ENCODE assay signal across 9 mouse cellular contexts in the genomic region with DNA sequence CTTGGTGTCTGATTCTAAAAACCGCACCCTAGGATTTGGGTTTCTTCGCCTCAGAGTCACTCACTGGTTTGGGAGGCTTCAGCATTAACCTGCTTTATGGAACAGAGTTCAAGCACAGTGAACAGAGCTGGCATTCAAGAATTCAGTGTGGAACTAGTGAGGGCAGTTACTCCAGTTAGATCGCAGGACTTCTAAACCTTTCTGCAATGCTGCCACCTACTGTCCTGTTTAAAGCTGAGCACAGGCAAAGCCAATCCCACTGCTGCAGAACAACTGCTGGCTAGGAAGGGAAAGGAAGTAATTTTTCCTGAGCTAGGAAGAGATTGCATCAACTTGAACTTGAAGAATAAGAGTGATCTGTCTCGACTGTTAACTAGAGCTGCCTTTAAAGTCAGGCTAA.
DNase-seq lines count a peak whose midpoint lies in the region; ATAC-seq and TF ChIP-seq lines count a peak whose summit lies in the region.
"Had no signal": no experiment of that assay in that cellular context is flagged by ENCODE, and none has a peak within 500 bp of the region (broad histone marks: within the 10 kb centered on the region; RNA-seq: fewer than 3 reads in every experiment).

No protein-coding gene starts in this region.

- no peak overlapping the region for H3K9ac ChIP-seq in midbrain, embryonic 11.5 days (ENCODE audit: low read length)
- H3K9ac ChIP-seq: limb, embryonic 15.5 days had no signal

- peak; percentile 23 to 82 for DNase-seq in adrenal gland, adult (ENCODE audit: inconsistent age in 2 of 2, low spot score in 1 of 2)
- DNase-seq in adrenal gland, postnatal 4 days (ENCODE audit: low spot score in 2 of 2): no peak
- peak; percentile 94 for DNase-seq in brain, embryonic 14.5 days (ENCODE audit: low read depth)
- DNase-seq in fibroblast of lung, adult 2 months (ENCODE audit: low read depth): peak; percentile 20
- peak; percentile 2 for DNase-seq in induced T-regulatory cell, adult 2 months (ENCODE audit: low read depth)
- peak; percentile 48 to 56 for DNase-seq in left cerebral cortex, adult 18-20 months (ENCODE audit: low spot score in 2 of 2)
- peak; percentile 94 for DNase-seq in midbrain, embryonic 11.5 days (ENCODE audit: low spot score, missing footprints)
- DNase-seq in testis, postnatal 10 days (ENCODE audit: low spot score): peak; percentile 47

- H3K4me2 ChIP-seq in midbrain, embryonic 11.5 days: no peak overlapping the region
- H3K4me2 ChIP-seq: limb, embryonic 15.5 days had no signal

- peak; percentile 90 for ATAC-seq in midbrain, embryonic 11.5 days (ENCODE audit: low FRiP score)

- H3K9me3 ChIP-seq in midbrain, embryonic 11.5 days (ENCODE audit: control insufficient read depth, low read length): no peaks in the 10 kb centered on the region
- H3K9me3 ChIP-seq: limb, embryonic 15.5 days had no signal

- H3K4me1 ChIP-seq in midbrain, embryonic 11.5 days (ENCODE audit: control insufficient read depth, insufficient read depth, low read length): no peaks in the 10 kb centered on the region
- H3K4me1 ChIP-seq: limb, embryonic 15.5 days had no signal

- peak; percentile 90 for TF ChIP-seq CTCF in brain, embryonic 14.5 days (IDR thresholded peaks at IDR 0.05; ENCODE audit: borderline replicate concordance, extremely low read depth, insufficient read depth, insufficient read length)

- no peak overlapping the region for H3K4me3 ChIP-seq in midbrain, embryonic 11.5 days (ENCODE audit: low read depth, low read length)
- H3K4me3 ChIP-seq: limb, embryonic 15.5 days had no signal

- no peaks in the 10 kb centered on the region for H3K27me3 ChIP-seq in midbrain, embryonic 11.5 days (ENCODE audit: control insufficient read depth, insufficient read depth, low read length)
- H3K27me3 ChIP-seq: limb, embryonic 15.5 days had no signal

- no peak for TF ChIP-seq POLR2A in brain, embryonic 14.5 days (IDR thresholded peaks at IDR 0.05; ENCODE audit: borderline replicate concordance, extremely low read depth, insufficient read depth, insufficient read length, poor library complexity, severe bottlenecking)

- H3K27ac ChIP-seq in midbrain, embryonic 11.5 days (ENCODE audit: low read depth, low read length): no peak overlapping the region
- H3K27ac ChIP-seq: limb, embryonic 15.5 days had no signal

- H3K36me3 ChIP-seq in midbrain, embryonic 11.5 days (ENCODE audit: control insufficient read depth, insufficient read depth, low read length): no peaks in the 10 kb centered on the region
- H3K36me3 ChIP-seq: limb, embryonic 15.5 days had no signal

- WGBS in midbrain, embryonic 11.5 days: 23% methylated on average over 4 of the region's 4 CpGs

Comparison
In these comparisons a context has a peak if more than half of its experiments do, and no peak if none do; other contexts are left out.
1. DNase-seq: peak in adrenal gland, adult (2 of 2), brain, embryonic 14.5 days (single experiment), fibroblast of lung, adult 2 months (single experiment), induced T-regulatory cell, adult 2 months (single experiment), left cerebral cortex, adult 18-20 months (2 of 2), midbrain, embryonic 11.5 days (single experiment) and testis, postnatal 10 days (single experiment); none in adrenal gland, postnatal 4 days (0 of 2).